ENCODE assay signal across 21 mouse cellular contexts in the genomic region with DNA sequence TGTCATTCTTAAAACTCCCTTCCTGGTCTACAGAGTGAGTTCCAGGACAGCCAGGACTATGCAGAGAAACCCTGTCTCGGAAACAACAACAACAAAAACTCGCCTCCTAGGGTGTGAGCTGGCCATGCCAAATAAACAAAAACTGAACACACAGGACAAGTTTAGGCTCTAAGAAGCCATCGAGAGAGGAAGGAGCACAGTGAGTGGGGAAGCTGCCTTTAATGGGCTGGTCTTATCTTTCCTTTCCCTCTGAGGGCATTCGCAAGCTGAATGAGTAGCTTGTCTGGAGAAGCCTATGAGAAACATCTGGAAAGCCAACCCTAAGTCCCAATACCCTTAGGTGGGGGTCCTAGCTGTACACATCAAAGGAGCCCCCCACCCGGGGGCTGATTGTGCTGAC.
A peak's percentile ranks its signal among the peaks of the same experiment; 100 is the strongest.
DNase-seq lines count a peak whose midpoint lies in the region; ATAC-seq and TF ChIP-seq lines count a peak whose summit lies in the region.
"Had no signal": no experiment of that assay in that cellular context is flagged by ENCODE, and none has a peak within 500 bp of the region (broad histone marks: within the 10 kb centered on the region; RNA-seq: fewer than 3 reads in every experiment).

No protein-coding gene starts in this region.

- TF ChIP-seq POLR2A in heart, adult 2 months (IDR thresholded peaks at IDR 0.05; ENCODE audit: insufficient read depth, low read depth, low read length), result no peak
- no peak for TF ChIP-seq POLR2A in spleen, adult 2 months (IDR thresholded peaks at IDR 0.05; ENCODE audit: low read depth, low read length)

- TF ChIP-seq EP300 in heart, adult 2 months (IDR thresholded peaks at IDR 0.05; ENCODE audit: insufficient read depth, low read depth, low read length), result no peak

- no peaks in the 10 kb centered on the region for H3K27me3 ChIP-seq in heart, adult 2 months (ENCODE audit: control insufficient read depth, insufficient read depth, low read length)
- no peaks in the 10 kb centered on the region for H3K27me3 ChIP-seq in spleen, adult 2 months (ENCODE audit: control insufficient read depth, insufficient read depth, low read length)
- 0 out of 2 replicates have a peak, but pooled peaks cover 6% of the 10 kb centered on the region for H3K27me3 ChIP-seq in liver, embryonic 15.5 days
- H3K27me3 ChIP-seq: forebrain, embryonic 15.5 days; limb, embryonic 15.5 days; Patski had no signal

- no peaks in the 10 kb centered on the region for H3K9me3 ChIP-seq in liver, embryonic 15.5 days (replicated peaks)
- H3K9me3 ChIP-seq: embryonic facial prominence, embryonic 10.5 days; forebrain, embryonic 15.5 days; limb, embryonic 15.5 days had no signal

- H3K4me1 ChIP-seq in heart, adult 2 months (ENCODE audit: control insufficient read depth, insufficient read depth, low read length), result peaks cover 5% of the 10 kb centered on the region
- H3K4me1 ChIP-seq in spleen, adult 2 months (ENCODE audit: control insufficient read depth, insufficient read depth, insufficient read length), result peaks cover 7% of the 10 kb centered on the region
- peaks cover 45% of the 10 kb centered on the region for H3K4me1 ChIP-seq in liver, embryonic 15.5 days (replicated peaks)

- H3K79me2 ChIP-seq in heart, adult 2 months (replicated peaks; ENCODE audit: control insufficient read depth, insufficient read depth, low read length), result no peaks in the 10 kb centered on the region

- no peak overlapping the region for H3K9ac ChIP-seq in heart, adult 2 months (ENCODE audit: low read depth, low read length)
- no peak overlapping the region for H3K9ac ChIP-seq in liver, embryonic 15.5 days
- H3K9ac ChIP-seq: forebrain, embryonic 15.5 days; limb, embryonic 15.5 days had no signal

- H3K4me2 ChIP-seq in liver, embryonic 15.5 days, result 0 out of 2 replicates have a peak overlapping the region, but pooled peaks have one; percentile 95
- H3K4me2 ChIP-seq: forebrain, embryonic 15.5 days; limb, embryonic 15.5 days; midbrain, embryonic 11.5 days had no signal

- H3K27ac ChIP-seq in heart, adult 2 months, result peak overlapping the region; percentile 9; the same call in 1 of the 2 replicates
- H3K27ac ChIP-seq in spleen, adult 2 months (ENCODE audit: insufficient read depth, low read length), result peak overlapping the region; percentile 52; the same call in 1 of the 2 replicates
- H3K27ac ChIP-seq in liver, embryonic 15.5 days (replicated peaks), result peak overlapping the region; percentile 38
- H3K27ac ChIP-seq: embryonic facial prominence, embryonic 10.5 days; forebrain, embryonic 15.5 days; hindbrain, postnatal 0 days; left cerebral cortex, adult 2 months; limb, embryonic 15.5 days had no signal

- TF ChIP-seq CTCF in heart, adult 2 months (IDR thresholded peaks at IDR 0.05), result no peak
- TF ChIP-seq CTCF in spleen, adult 2 months (IDR thresholded peaks at IDR 0.05; ENCODE audit: extremely low read depth, insufficient read depth, insufficient read length, insufficient replicate concordance), result no peak

- peaks cover 3% of the 10 kb centered on the region; the same call in 1 of the 2 replicates for H3K36me3 ChIP-seq in heart, adult 2 months (ENCODE audit: control insufficient read depth, insufficient read depth, low read length)
- H3K36me3 ChIP-seq in spleen, adult 2 months (ENCODE audit: control insufficient read depth, insufficient read depth, low read length), result peaks cover 1% of the 10 kb centered on the region; the same call in 1 of the 2 replicates
- H3K36me3 ChIP-seq in liver, embryonic 15.5 days (replicated peaks), result no peaks in the 10 kb centered on the region
- H3K36me3 ChIP-seq: forebrain, embryonic 15.5 days; limb, embryonic 15.5 days had no signal

- H3K4me3 ChIP-seq in heart, adult 2 months, result no peak overlapping the region
- H3K4me3 ChIP-seq in spleen, adult 2 months (ENCODE audit: extremely low read depth, insufficient read depth, insufficient read length), result no peak overlapping the region
- no peak overlapping the region for H3K4me3 ChIP-seq in liver, embryonic 15.5 days (replicated peaks)
- H3K4me3 ChIP-seq: embryonic facial prominence, embryonic 10.5 days; forebrain, embryonic 15.5 days; left cerebral cortex, adult 2 months; limb, embryonic 15.5 days had no signal

- ATAC-seq in liver, embryonic 15.5 days (ENCODE audit: insufficient read depth), result no peak
- ATAC-seq: forebrain, embryonic 15.5 days; hindbrain, postnatal 0 days; lung, postnatal 0 days; Patski had no signal

- 68% methylated on average over 5 of the region's 5 CpGs for WGBS in heart, adult 2 months
- WGBS in spleen, adult 2 months, result 71% methylated on average over 5 of the region's 5 CpGs
- WGBS in liver, embryonic 15.5 days (ENCODE audit: insufficient replicate concordance), result 45% methylated on average over 5 of the region's 5 CpGs

- no peak for DNase-seq in heart, adult 2 months
- no peak for DNase-seq in heart, postnatal 4 days
- no peak for DNase-seq in spleen, adult 2 months (ENCODE audit: low read depth in 1 of 2, low spot score in 2 of 2)
- DNase-seq in spleen, postnatal 4 days (ENCODE audit: low spot score in 2 of 2), result no peak
- no peak for DNase-seq in kidney, adult 11 months
- DNase-seq in lung, postnatal 10 days, result no peak
- DNase-seq: cerebellum, adult 11 months; gastrocnemius, postnatal 10 days; kidney, postnatal 10 days; right cerebral cortex, adult 18-20 months; right cerebral cortex, postnatal 4 days; thymus, postnatal 36 days had no signal

- intact Hi-C loops in heart, adult 2 months (cut with DNase I), result loop anchor here (5.0 to 10.0 kb wide), 3 partner anchors 177 to 440 kb away; no protein-coding TSS in a partner anchor
